Comparison of ENCODE assay signal across 8 mouse cellular contexts in genomic region chr5:3341931-3342770, GRCm38 (mm10). TPM values are rescaled to one million over a fixed set of nuclear protein-coding genes. Genes with fewer than 3 reads are reported as not detected.
DNase-seq lines count a peak whose midpoint lies in the region; ATAC-seq and TF ChIP-seq lines count a peak whose summit lies in the region.

No protein-coding gene starts in this region.

- H3K4me1 ChIP-seq in embryonic facial prominence, embryonic 12.5 days, result no peaks in the 10 kb centered on the region
- no peaks in the 10 kb centered on the region for H3K4me1 ChIP-seq in heart, embryonic 14.5 days (ENCODE audit: control insufficient read depth in 2 of 2, insufficient read depth in 2 of 2, low read length in 2 of 2)
- 0 out of 2 replicates have a peak, but pooled peaks cover 3% of the 10 kb centered on the region for H3K4me1 ChIP-seq in lung, embryonic 15.5 days

- peak overlapping the region; percentile 78 for H3K4me2 ChIP-seq in embryonic facial prominence, embryonic 12.5 days (replicated peaks)
- peak overlapping the region; percentile 93 for H3K4me2 ChIP-seq in heart, embryonic 14.5 days (ENCODE audit: low read length)
- peak overlapping the region; percentile 90 for H3K4me2 ChIP-seq in lung, embryonic 15.5 days

- no peaks in the 10 kb centered on the region for H3K9me3 ChIP-seq in embryonic facial prominence, embryonic 12.5 days
- H3K9me3 ChIP-seq in heart, embryonic 14.5 days (ENCODE audit: control insufficient read depth, low read length), result no peaks in the 10 kb centered on the region
- H3K9me3 ChIP-seq in lung, embryonic 15.5 days, result no peaks in the 10 kb centered on the region

- peak; percentile 23 for ATAC-seq in embryonic facial prominence, embryonic 12.5 days (ENCODE audit: insufficient number of reproducible peaks, insufficient read depth, low FRiP score, low TSS enrichment)
- ATAC-seq in heart, embryonic 14.5 days (ENCODE audit: insufficient number of reproducible peaks, insufficient read depth, low FRiP score, low read depth), result no peak; the same call in none of the 2 replicates
- peak; percentile 69 for ATAC-seq in lung, embryonic 15.5 days (ENCODE audit: borderline replicate concordance, extremely low read depth, low FRiP score, low TSS enrichment)

- H3K9ac ChIP-seq in embryonic facial prominence, embryonic 12.5 days, result peak overlapping the region; percentile 67
- H3K9ac ChIP-seq in heart, embryonic 14.5 days (ENCODE audit: low read length), result peak overlapping the region; percentile 85
- H3K9ac ChIP-seq in lung, embryonic 15.5 days, result peak overlapping the region; percentile 88

- peak; percentile 15 to 24 for DNase-seq in left cerebral cortex, adult 2 months (ENCODE audit: extremely low spot score in 1 of 2, low spot score in 2 of 2)
- no peak for DNase-seq in left cerebral cortex, adult 9 months (ENCODE audit: low spot score in 2 of 2)
- DNase-seq in kidney, postnatal 10 days, result peak; percentile 77
- peak; percentile 30 for DNase-seq in ovary, adult 18-20 months (ENCODE audit: low spot score)
- peak; percentile 54 to 67 for DNase-seq in thymus, postnatal 10 days (ENCODE audit: low spot score in 2 of 2)

- intact Hi-C loops in left cerebral cortex, adult 2 months (cut with DNase I), result loop anchor here (2.0 to 10.0 kb wide), 2 partner anchors 189 to 203 kb away; partner anchors contain the start of gene Fam133b

- TF ChIP-seq CTCF in left cerebral cortex, adult 2 months (IDR thresholded peaks at IDR 0.05), result no peak

- no peak overlapping the region for H3K27ac ChIP-seq in left cerebral cortex, adult 2 months
- peak overlapping the region; percentile 84 for H3K27ac ChIP-seq in embryonic facial prominence, embryonic 12.5 days
- peak overlapping the region; percentile 85 to 92 for H3K27ac ChIP-seq in heart, embryonic 14.5 days (replicated peaks in 1 of 2; ENCODE audit: control insufficient read depth in 1 of 2, insufficient read depth in 1 of 2, low read depth in 2 of 2, low read length in 2 of 2)
- H3K27ac ChIP-seq in lung, embryonic 15.5 days, result peak overlapping the region; percentile 95

- no peaks in the 10 kb centered on the region for H3K36me3 ChIP-seq in embryonic facial prominence, embryonic 12.5 days
- 0 out of 2 replicates have a peak, but pooled peaks cover 6% of the 10 kb centered on the region for H3K36me3 ChIP-seq in heart, embryonic 14.5 days (ENCODE audit: control insufficient read depth, insufficient read depth, low read length)
- 0 out of 2 replicates have a peak, but pooled peaks cover 5% of the 10 kb centered on the region for H3K36me3 ChIP-seq in lung, embryonic 15.5 days

- H3K4me3 ChIP-seq in left cerebral cortex, adult 2 months, result peak overlapping the region; percentile 51
- H3K4me3 ChIP-seq in embryonic facial prominence, embryonic 12.5 days, result peak overlapping the region; percentile 61
- peak overlapping the region; percentile 84 to 87 for H3K4me3 ChIP-seq in heart, embryonic 14.5 days (ENCODE audit: control insufficient read depth in 1 of 2, insufficient read depth in 1 of 2, low read depth in 1 of 2, low read length in 2 of 2)
- H3K4me3 ChIP-seq in lung, embryonic 15.5 days, result peak overlapping the region; percentile 86

- no peaks in the 10 kb centered on the region for H3K27me3 ChIP-seq in embryonic facial prominence, embryonic 12.5 days
- no peaks in the 10 kb centered on the region for H3K27me3 ChIP-seq in heart, embryonic 14.5 days (ENCODE audit: control insufficient read depth, insufficient read depth, low read length)
- H3K27me3 ChIP-seq in lung, embryonic 15.5 days, result no peaks in the 10 kb centered on the region

- WGBS in embryonic facial prominence, embryonic 12.5 days, result under 1% methylated on average over 58 of the region's 60 CpGs
- WGBS in heart, embryonic 14.5 days, result under 1% methylated on average over 60 of the region's 60 CpGs
- WGBS in lung, embryonic 15.5 days, result under 1% methylated on average over 60 of the region's 60 CpGs

RNA-seq across cellular contexts. Expression of gene Cdk6, which starts 0.9 kb away (rescaled TPM):
- total RNA-seq in left cerebral cortex, adult 2 months (2021), result 1 to 10 TPM; 4.2 to 6.8 TPM
- 28.6 and 31.0 TPM in 2 replicates for polyA plus RNA-seq in embryonic facial prominence, embryonic 12.5 days (2016; fragmentation: Nextera tagmentation; extraction: Ambion mirVana)
- polyA plus RNA-seq in heart, embryonic 14.5 days (2014; fragmentation: Nextera tagmentation; extraction: Ambion mirVana), result 32.1 and 34.3 TPM in 2 replicates
- polyA plus RNA-seq in lung, embryonic 15.5 days (2015; fragmentation: Nextera tagmentation; extraction: Ambion mirVana), result 47.0 and 59.1 TPM in 2 replicates

Comparison
In these comparisons a context has a peak if more than half of its experiments do, and no peak if none do; other contexts are left out.
1. DNase-seq: peak in left cerebral cortex, adult 2 months (2 of 2), kidney, postnatal 10 days (single experiment), ovary, adult 18-20 months (single experiment) and thymus, postnatal 10 days (2 of 2); none in left cerebral cortex, adult 9 months (0 of 2).
2. Peak in every context shown above with its lines, with median percentiles within 50 percentile points of each other: H3K4me3 ChIP-seq, H3K4me2 ChIP-seq and H3K9ac ChIP-seq.